Comparison of ENCODE assay signal across 22 mouse cellular contexts in genomic region chr3:130879463-130879862, GRCm38 (mm10).
DNase-seq lines count a peak whose midpoint lies in the region; ATAC-seq lines count a peak whose summit lies in the region.
"Had no signal": no experiment of that assay in that cellular context is flagged by ENCODE, and none has a peak within 500 bp of the region (broad histone marks: within the 10 kb centered on the region; RNA-seq: fewer than 3 reads in every experiment).

No protein-coding gene starts in this region.

- peaks cover 29% of the 10 kb centered on the region for H3K79me2 ChIP-seq in macrophage (ENCODE audit: inconsistent target)

- H3K9me3 ChIP-seq in heart, embryonic 12.5 days (replicated peaks) = no peaks in the 10 kb centered on the region
- H3K9me3 ChIP-seq in liver, embryonic 11.5 days (ENCODE audit: control insufficient read depth, low read length) = no peaks in the 10 kb centered on the region
- H3K9me3 ChIP-seq in liver, embryonic 12.5 days (replicated peaks) = no peaks in the 10 kb centered on the region
- H3K9me3 ChIP-seq in hindbrain, embryonic 16.5 days (ENCODE audit: control insufficient read depth, low read length) = no peaks in the 10 kb centered on the region
- H3K9me3 ChIP-seq: limb, embryonic 12.5 days; liver, embryonic 15.5 days had no signal

- no peaks in the 10 kb centered on the region for H3K36me3 ChIP-seq in heart, embryonic 12.5 days
- H3K36me3 ChIP-seq in liver, embryonic 11.5 days (ENCODE audit: control insufficient read depth, insufficient read depth, low read length) = no peaks in the 10 kb centered on the region
- H3K36me3 ChIP-seq in liver, embryonic 12.5 days = no peaks in the 10 kb centered on the region
- H3K36me3 ChIP-seq in macrophage (ENCODE audit: inconsistent target) = no peaks in the 10 kb centered on the region
- H3K36me3 ChIP-seq in hindbrain, embryonic 16.5 days (ENCODE audit: control insufficient read depth, insufficient read depth, low read length) = no peaks in the 10 kb centered on the region
- H3K36me3 ChIP-seq: G1E; limb, embryonic 12.5 days; liver, embryonic 15.5 days had no signal

- no peaks in the 10 kb centered on the region for H3K27me3 ChIP-seq in heart, embryonic 12.5 days (replicated peaks)
- no peaks in the 10 kb centered on the region for H3K27me3 ChIP-seq in liver, embryonic 11.5 days (replicated peaks; ENCODE audit: control insufficient read depth, insufficient read depth, low read length)
- H3K27me3 ChIP-seq in liver, embryonic 12.5 days (replicated peaks) = no peaks in the 10 kb centered on the region
- H3K27me3 ChIP-seq in hindbrain, embryonic 16.5 days (replicated peaks; ENCODE audit: control insufficient read depth, insufficient read depth, low read length) = no peaks in the 10 kb centered on the region
- H3K27me3 ChIP-seq: limb, embryonic 12.5 days; liver, embryonic 15.5 days had no signal

- 10% methylated on average over 8 of the region's 8 CpGs for WGBS in heart, embryonic 12.5 days
- 43% methylated on average over 8 of the region's 8 CpGs for WGBS in liver, embryonic 11.5 days
- WGBS in liver, embryonic 12.5 days (ENCODE audit: insufficient replicate concordance) = 44% methylated on average over 8 of the region's 8 CpGs
- 62% methylated on average over 8 of the region's 8 CpGs for WGBS in macrophage (ENCODE audit: missing documents)
- WGBS in hindbrain, embryonic 16.5 days = 84% methylated on average over 8 of the region's 8 CpGs

- H3K4me1 ChIP-seq in heart, embryonic 12.5 days (replicated peaks) = peaks cover 27% of the 10 kb centered on the region
- H3K4me1 ChIP-seq in liver, embryonic 11.5 days (replicated peaks; ENCODE audit: control insufficient read depth, insufficient read depth, low read length) = no peaks in the 10 kb centered on the region
- H3K4me1 ChIP-seq in liver, embryonic 12.5 days = no peaks in the 10 kb centered on the region
- no peaks in the 10 kb centered on the region for H3K4me1 ChIP-seq in hindbrain, embryonic 16.5 days (ENCODE audit: control insufficient read depth, insufficient read depth, low read depth, low read length)
- H3K4me1 ChIP-seq: limb, embryonic 12.5 days; liver, embryonic 15.5 days had no signal

- peak overlapping the region; percentile 37 for H3K4me2 ChIP-seq in heart, embryonic 12.5 days
- H3K4me2 ChIP-seq in liver, embryonic 11.5 days = 0 out of 2 replicates have a peak overlapping the region, but pooled peaks have one; percentile 13
- no peak overlapping the region for H3K4me2 ChIP-seq in liver, embryonic 12.5 days
- no peak overlapping the region for H3K4me2 ChIP-seq in hindbrain, embryonic 16.5 days (ENCODE audit: low read length)
- H3K4me2 ChIP-seq: limb, embryonic 12.5 days; liver, embryonic 15.5 days had no signal

- DNase-seq in heart, postnatal 25 days (ENCODE audit: low spot score) = no peak
- DNase-seq in liver, embryonic 11.5 days (ENCODE audit: low spot score) = no peak
- DNase-seq: adrenal gland, adult 2 months; B cell, adult 2 months; cerebellum, postnatal 10 days; kidney, adult 9 months; kidney, postnatal 36 days; midbrain, embryonic 14.5 days; right cerebral cortex, postnatal 4 days; thymus, adult 2 months had no signal

- intact Hi-C loops in heart, postnatal 25 days (cut with DNase I) = no loop called here

- peak; percentile 80 for ATAC-seq in heart, embryonic 12.5 days (ENCODE audit: insufficient number of reproducible peaks, low FRiP score)
- no peak for ATAC-seq in liver, embryonic 11.5 days (replicated peaks; ENCODE audit: low FRiP score)
- no peak for ATAC-seq in liver, embryonic 12.5 days
- peak; percentile 61 for ATAC-seq in CD4-positive, CD25-positive, alpha-beta regulatory T cell, adult 4 months
- no peak for ATAC-seq in hindbrain, embryonic 16.5 days
- ATAC-seq: forebrain, embryonic 14.5 days; hindbrain, postnatal 0 days had no signal

- H3K27ac ChIP-seq in heart, embryonic 12.5 days (ENCODE audit: poor library complexity, severe bottlenecking) = 0 out of 2 replicates have a peak overlapping the region, but pooled peaks have one; percentile 14
- no peak overlapping the region for H3K27ac ChIP-seq in liver, embryonic 11.5 days (ENCODE audit: low read depth, low read length)
- H3K27ac ChIP-seq in liver, embryonic 12.5 days = no peak overlapping the region
- H3K27ac ChIP-seq in macrophage = 0 out of 2 replicates have a peak overlapping the region, but pooled peaks have one; percentile 9
- H3K27ac ChIP-seq in hindbrain, embryonic 16.5 days (ENCODE audit: low read depth, low read length) = no peak overlapping the region
- H3K27ac ChIP-seq: hindbrain, postnatal 0 days; limb, embryonic 12.5 days; liver, embryonic 15.5 days had no signal

- H3K9ac ChIP-seq in heart, embryonic 12.5 days = no peak overlapping the region
- H3K9ac ChIP-seq in liver, embryonic 11.5 days (ENCODE audit: low read depth, low read length) = no peak overlapping the region
- H3K9ac ChIP-seq in liver, embryonic 12.5 days = no peak overlapping the region
- H3K9ac ChIP-seq in hindbrain, embryonic 16.5 days (ENCODE audit: low read depth, low read length) = no peak overlapping the region
- H3K9ac ChIP-seq: limb, embryonic 12.5 days; liver, embryonic 15.5 days had no signal

- peak overlapping the region; percentile 13 for H3K4me3 ChIP-seq in heart, embryonic 12.5 days
- H3K4me3 ChIP-seq in liver, embryonic 11.5 days (ENCODE audit: low read depth, low read length) = no peak overlapping the region
- no peak overlapping the region for H3K4me3 ChIP-seq in liver, embryonic 12.5 days
- no peak overlapping the region for H3K4me3 ChIP-seq in macrophage (ENCODE audit: inconsistent target)
- no peak overlapping the region for H3K4me3 ChIP-seq in hindbrain, embryonic 16.5 days (ENCODE audit: low read length)
- H3K4me3 ChIP-seq: erythroblast, embryonic 14.5 days; limb, embryonic 12.5 days; liver, embryonic 15.5 days; myocyte had no signal

Comparison
In these comparisons a context has a peak if more than half of its experiments do, and no peak if none do; other contexts are left out.
1. H3K4me2 ChIP-seq: peak in heart, embryonic 12.5 days (single experiment) and liver, embryonic 11.5 days (single experiment); none in liver, embryonic 12.5 days (single experiment) and hindbrain, embryonic 16.5 days (single experiment).
2. ATAC-seq: peak in heart, embryonic 12.5 days (single experiment) and CD4-positive, CD25-positive, alpha-beta regulatory T cell, adult 4 months (single experiment); none in liver, embryonic 11.5 days (single experiment), liver, embryonic 12.5 days (single experiment) and hindbrain, embryonic 16.5 days (single experiment).
3. H3K27ac ChIP-seq: peak in heart, embryonic 12.5 days (single experiment) and macrophage (single experiment); none in liver, embryonic 11.5 days (single experiment), liver, embryonic 12.5 days (single experiment) and hindbrain, embryonic 16.5 days (single experiment).